Mouse (Mus musculus): ENCODE measurements around the gene Atp6v0a4.

Gene Atp6v0a4

GRCm38 (mm10) chr6:38023284-38023683 lies 101.1 kb downstream of the Atp6v0a4 start:
- intact Hi-C loops (cut with DNase I): no loop called here

GRCm38 (mm10) chr6:38021406-38021805 lies 103.0 kb downstream of the Atp6v0a4 start:
- intact Hi-C loops (cut with DNase I): no loop called here

- intact Hi-C loops (cut with DNase I): no loop called here
Observed at GRCm38 (mm10) chr6:38012829-38013228, 111.6 kb downstream of the Atp6v0a4 start.

- intact Hi-C loops (cut with DNase I): loop anchor here (5.0 kb wide), 1 partner anchor 420 kb away; no protein-coding TSS in a partner anchor
Observed at GRCm38 (mm10) chr6:38007459-38007858, 116.9 kb downstream of the Atp6v0a4 start.

All from adrenal gland (tissue).